Mouse (Mus musculus) embryonic fibroblast, embryonic 13.5 days (primary cell): ENCODE results near the gene Nrm.

Experiments used
- CTCF ChIP-seq: IDR thresholded peaks from 2 replicates; pipeline ENCODE4 v1.5.1; 2011; ENCODE audit warnings: mild to moderate bottlenecking, control low read depth, low read length, moderate library complexity, borderline replicate concordance; ENCODE audit not compliant: insufficient read depth
- POLR2A ChIP-seq: IDR thresholded peaks from 2 replicates; pipeline ENCODE4 v1.6.1; 2011; ENCODE audit warnings: low read depth, mild to moderate bottlenecking, control low read depth, low read length, moderate library complexity

DNA sequence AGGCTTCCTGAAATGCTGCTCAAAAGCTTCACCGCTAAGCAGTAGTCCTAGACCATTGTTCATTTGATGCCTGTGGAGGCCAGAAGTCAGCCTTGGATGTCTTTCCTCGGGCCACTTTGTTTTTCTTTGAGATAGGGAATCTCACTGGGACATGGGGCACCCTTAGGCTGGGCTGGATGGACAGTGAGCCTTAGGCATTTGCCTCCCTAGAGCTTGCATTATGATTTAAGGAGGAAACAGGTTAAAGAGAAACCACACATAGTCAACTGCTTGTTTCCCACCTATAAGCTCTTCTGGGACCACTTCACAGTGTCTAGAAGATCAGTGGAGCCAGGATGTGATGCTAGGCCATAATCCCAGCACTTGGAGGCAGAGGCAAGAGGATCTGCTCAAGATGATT lies 1.3 kb upstream of the Nrm start:
- no peak for TF ChIP-seq POLR2A
- TF ChIP-seq CTCF: no peak
